Mouse (Mus musculus) splenic B cell, adult 2 months (primary cell): ENCODE data around the gene Ccdc186.

ENCODE experiments used
- DNase-seq: peaks from one replicate; pipeline ENCODE4 v3.0.0-alpha.2; 2011; ENCODE audit warnings: low read depth, low spot score
- H3K27me3 ChIP-seq: 2 replicates; pipeline ENCODE4 v1.6.1; 2012; ENCODE audit warnings: mild to moderate bottlenecking, low read length, moderate library complexity, mixed read lengths; ENCODE audit not compliant: control insufficient read depth, poor library complexity, insufficient read depth, severe bottlenecking
- H3K36me3 ChIP-seq: 2 replicates; pipeline ENCODE4 v1.6.1; 2012; ENCODE audit warnings: mild to moderate bottlenecking, low read length, moderate library complexity, mixed read lengths; ENCODE audit not compliant: control insufficient read depth, poor library complexity, insufficient read depth, severe bottlenecking

The Ccdc186 gene

GRCm38 (mm10) chr19:56750709-56751108 lies 71.3 kb downstream of the Ccdc186 start:
- DNase-seq = no peak
- H3K36me3 ChIP-seq = no peaks in the 10 kb centered on the region

GRCm38 (mm10) chr19:56749343-56749742 lies 72.6 kb downstream of the Ccdc186 start:
- DNase-seq = peak; percentile 25
- H3K36me3 ChIP-seq = no peaks in the 10 kb centered on the region

More at GRCm38 (mm10) chr19:56750709-56751108, 71.3 kb downstream of the Ccdc186 start:
- no peaks in the 10 kb centered on the region for H3K27me3 ChIP-seq

GRCm38 (mm10) chr19:56747878-56748277 lies 74.1 kb downstream of the Ccdc186 start:
- Histone ChIP-seq H3K27me3 (no peaks in the 10 kb centered on the region), H3K36me3 (no peaks in the 10 kb centered on the region)
- DNase-seq = no peak

More at GRCm38 (mm10) chr19:56749343-56749742, 72.6 kb downstream of the Ccdc186 start:
- no peaks in the 10 kb centered on the region for H3K27me3 ChIP-seq

GRCm38 (mm10) chr19:56746618-56747017 lies 75.4 kb downstream of the Ccdc186 start:
- no peak for DNase-seq
- Histone ChIP-seq H3K27me3 (no peaks in the 10 kb centered on the region), H3K36me3 (no peaks in the 10 kb centered on the region)

- Histone ChIP-seq H3K36me3 (no peaks in the 10 kb centered on the region), H3K27me3 (no peaks in the 10 kb centered on the region)
- DNase-seq = no peak
Observed at GRCm38 (mm10) chr19:56745528-56745927, 76.5 kb downstream of the Ccdc186 start.

GRCm38 (mm10) chr19:56745061-56745460 lies 76.9 kb downstream of the Ccdc186 start:
- H3K27me3 ChIP-seq = no peaks in the 10 kb centered on the region
- H3K36me3 ChIP-seq = no peaks in the 10 kb centered on the region
- no peak for DNase-seq
